Mouse (Mus musculus): ENCODE results near the gene Foxp1.

GRCm38 (mm10) chr6:99033062-99033461, 489.5 kb downstream of the Foxp1 start:
- TF ChIP-seq MAX (IDR thresholded peaks at IDR 0.05; ENCODE audit: low read depth): no peak
- no peak for TF ChIP-seq TCF12 (IDR thresholded peaks at IDR 0.05; ENCODE audit: insufficient read depth, poor library complexity, severe bottlenecking)
- TF ChIP-seq POLR2A (IDR thresholded peaks at IDR 0.05; ENCODE audit: insufficient read length, low read depth): no peak
- no peak for TF ChIP-seq MYOG (IDR thresholded peaks at IDR 0.05; ENCODE audit: control insufficient read depth in 1 of 3, insufficient read depth in 1 of 3, insufficient read length in 2 of 3, low read depth in 2 of 3)
- no peak for TF ChIP-seq CEBPB (IDR thresholded peaks at IDR 0.05; ENCODE audit: insufficient read depth, poor library complexity, severe bottlenecking)
